Mouse (Mus musculus) hindbrain, embryonic 13.5 days (tissue): ENCODE results near the gene Cnep1r1. TPM values are rescaled to one million over a fixed set of nuclear protein-coding genes. Genes with fewer than 3 reads are reported as not detected.
A peak's percentile ranks its signal among the peaks of the same experiment; 100 is the strongest.

ENCODE experiments used
- ATAC-seq: fragments of 200-750 bp; cut with Nextera tagmentation; 2 replicates; pipeline ENCODE4 v1.8.0; 2017; ENCODE audit warnings: moderate TSS enrichment; ENCODE audit not compliant: low FRiP score
- H3K27ac ChIP-seq: fragments of 300-500 bp; sonication (generic); 2 replicates; pipeline ENCODE4 v1.5.1; 2015; ENCODE audit warnings: inconsistent platforms, mild to moderate bottlenecking, moderate library complexity
- H3K27me3 ChIP-seq: fragments of 300-500 bp; sonication (generic); 2 replicates; pipeline ENCODE4 v1.6.1; 2015; ENCODE audit warnings: mild to moderate bottlenecking, inconsistent platforms
- H3K36me3 ChIP-seq: fragments of 300-500 bp; sonication (generic); 2 replicates; pipeline ENCODE4 v1.6.1; 2015; ENCODE audit warnings: mild to moderate bottlenecking, inconsistent platforms
- H3K4me1 ChIP-seq: fragments of 300-500 bp; sonication (generic); replicated peaks from 2 replicates; pipeline ENCODE4 v1.6.1; 2015; ENCODE audit warnings: inconsistent platforms
- H3K4me2 ChIP-seq: fragments of 300-500 bp; sonication (generic); 2 replicates; pipeline ENCODE4 v1.6.1; 2015; ENCODE audit warnings: inconsistent platforms, mild to moderate bottlenecking, moderate library complexity
- H3K4me3 ChIP-seq: fragments of 300-500 bp; sonication (generic); 2 replicates; pipeline ENCODE4 v1.5.1; 2015; ENCODE audit warnings: mild to moderate bottlenecking, inconsistent platforms
- H3K9ac ChIP-seq: fragments of 300-500 bp; sonication (generic); 2 replicates; pipeline ENCODE4 v1.6.1; 2015; ENCODE audit warnings: mild to moderate bottlenecking, inconsistent platforms
- H3K9me3 ChIP-seq: fragments of 300-500 bp; sonication (generic); 2 replicates; pipeline ENCODE4 v1.6.1; 2016; ENCODE audit warnings: inconsistent platforms
- WGBS: fragments of 180-500 bp; shearing (Covaris S2); methylation state at CpG from one replicate; pipeline ENCODE4 v1.1.7; 2015; 5-methylcytosine and 5-hydroxymethylcytosine counted together
- polyA plus RNA-seq: library from polyadenylated mRNA; unstranded; fragments of >200 nt; fragmentation: Nextera tagmentation; extraction: Ambion mirVana; gene quantifications from 2 replicates; pipeline ENCODE4 v1.2.1, GENCODE M21; 2015

The Cnep1r1 gene
- polyA plus RNA-seq, 1 experiment from 2014 or later = 43.5 TPM

DNA sequence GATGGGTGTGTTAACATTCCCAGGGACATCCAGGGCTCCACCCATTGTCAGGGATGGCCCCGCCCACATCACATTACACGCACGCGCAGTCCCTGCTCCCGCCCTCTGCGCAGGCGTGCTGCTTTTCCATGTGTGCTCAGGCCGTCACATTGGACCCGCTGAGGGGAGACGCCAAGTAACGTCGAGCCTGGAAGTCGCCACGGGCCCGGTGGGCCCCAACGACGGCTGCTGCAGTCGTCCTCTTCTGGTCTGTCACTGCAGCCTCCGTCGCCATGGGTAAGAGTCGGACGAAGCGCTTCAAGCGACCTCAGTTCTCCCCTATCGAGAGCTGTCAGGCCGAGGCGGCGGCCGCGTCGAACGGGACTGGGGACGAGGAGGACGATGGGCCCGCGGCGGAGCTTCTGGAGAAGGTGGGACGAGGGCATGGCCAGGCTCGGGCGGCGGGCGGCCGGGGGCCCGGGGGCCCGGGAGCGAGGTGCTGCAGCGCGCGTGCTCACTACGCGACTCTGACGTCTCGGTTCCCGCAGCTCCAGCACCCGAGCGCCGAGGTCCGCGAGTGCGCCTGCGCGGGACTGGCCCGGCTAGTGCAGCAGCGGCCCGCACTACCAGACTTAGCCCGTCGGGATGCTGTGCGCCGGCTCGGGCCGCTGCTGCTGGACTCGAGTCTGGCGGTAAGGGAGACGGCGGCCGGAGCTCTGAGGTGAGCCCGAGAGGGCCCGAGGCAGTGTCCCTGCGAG is 19.3 kb downstream of the Cnep1r1 start, which contains the start of gene Heatr3:
TSS of gene Heatr3 (plus strand) at position 108 of the 737 bp plus-strand sequence.
- Histone ChIP-seq H3K27ac (peak within 1 kb of the TSS; percentile 97), H3K9me3 (no peaks in the 10 kb centered on the region), H3K4me1 (peaks cover 23% of the 10 kb centered on the region), H3K4me2 (peak within 1 kb of the TSS; percentile 79), H3K27me3 (no peaks in the 10 kb centered on the region), H3K9ac (peak within 1 kb of the TSS; percentile 89), H3K4me3 (peak within 1 kb of the TSS; percentile 90), H3K36me3 (peaks cover 59% of the 10 kb centered on the region)
- ATAC-seq = peak; percentile 98
- under 1% methylated on average over 74 of the region's 79 CpGs for WGBS

DNA sequence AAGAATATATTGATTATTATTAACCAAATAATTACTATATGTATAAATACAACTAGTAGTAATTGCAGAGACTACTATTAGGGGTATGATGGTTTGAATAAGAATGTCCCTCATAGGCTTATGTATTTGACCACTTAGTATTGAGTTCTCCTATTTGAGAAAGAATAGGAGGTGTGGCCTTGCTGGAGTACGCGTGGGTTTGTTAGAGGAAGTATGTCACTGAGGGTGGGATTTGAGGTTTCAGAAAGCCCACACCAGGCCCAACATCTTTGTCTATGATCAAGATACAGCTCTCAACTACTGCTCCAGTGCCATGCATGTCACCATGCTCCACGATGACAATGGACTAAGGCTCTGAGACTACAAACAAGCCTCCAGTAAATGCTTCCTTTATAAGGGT is 20.7 kb downstream of the Cnep1r1 start:
- Histone ChIP-seq H3K9me3 (no peaks in the 10 kb centered on the region), H3K36me3 (peaks cover 54% of the 10 kb centered on the region), H3K27ac (no peak overlapping the region), H3K4me2 (peak overlapping the region; percentile 2; the same call in 1 of the 2 replicates), H3K4me3 (no peak overlapping the region), H3K4me1 (peaks cover 23% of the 10 kb centered on the region), H3K9ac (no peak overlapping the region), H3K27me3 (no peaks in the 10 kb centered on the region)
- no peak for ATAC-seq
- 90% methylated on average over 3 of the region's 3 CpGs for WGBS

DNA sequence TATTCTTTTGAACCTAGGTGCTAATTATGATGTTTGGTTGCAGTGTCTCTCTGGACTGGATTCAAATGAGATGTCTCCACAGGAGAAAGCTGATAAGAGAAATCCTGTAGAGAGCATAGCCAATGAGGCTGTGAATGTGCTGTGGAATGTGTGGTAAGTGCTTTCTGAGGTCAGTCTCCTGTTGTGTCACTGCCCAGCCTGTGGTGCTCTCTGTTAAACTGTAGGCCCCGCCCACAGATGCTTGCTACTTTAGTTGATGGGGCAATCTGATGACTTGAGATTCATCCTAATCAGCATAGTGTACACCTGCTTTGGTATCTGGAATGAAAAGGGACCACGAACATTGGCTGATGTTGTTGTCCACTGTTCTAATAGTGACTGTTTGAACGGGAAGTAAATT is 23.1 kb downstream of the Cnep1r1 start:
- Histone ChIP-seq H3K9me3 (no peaks in the 10 kb centered on the region), H3K4me1 (peaks cover 23% of the 10 kb centered on the region), H3K27me3 (no peaks in the 10 kb centered on the region), H3K27ac (no peak overlapping the region), H3K9ac (no peak overlapping the region), H3K4me3 (no peak overlapping the region), H3K4me2 (no peak overlapping the region), H3K36me3 (peaks cover 47% of the 10 kb centered on the region)
- no peak for ATAC-seq
- whole genome bisulfite sequencing = 89% methylated on average over 3 of the region's 3 CpGs

DNA sequence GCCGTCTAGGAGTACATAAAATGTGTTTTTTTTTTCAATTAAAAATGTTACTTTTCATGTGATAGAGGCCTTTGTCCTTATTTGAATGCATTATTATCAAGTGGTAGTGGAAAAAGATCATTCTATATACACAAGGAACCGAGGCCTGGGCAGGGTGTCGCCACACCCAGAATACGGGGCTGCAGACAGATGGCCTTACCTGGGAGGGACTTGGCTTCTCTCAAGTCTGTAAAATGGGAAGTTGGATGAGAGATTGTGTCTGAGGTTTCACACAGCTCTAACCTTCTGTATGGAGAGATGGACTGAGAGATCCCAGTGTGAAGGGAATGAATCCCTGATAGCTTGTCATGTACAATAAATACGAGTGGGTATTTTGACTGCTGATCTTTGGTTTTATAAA is 25.5 kb downstream of the Cnep1r1 start:
- Histone ChIP-seq H3K4me1 (peaks cover 16% of the 10 kb centered on the region), H3K36me3 (peaks cover 65% of the 10 kb centered on the region), H3K27ac (no peak overlapping the region), H3K9me3 (no peaks in the 10 kb centered on the region), H3K4me3 (no peak overlapping the region), H3K27me3 (no peaks in the 10 kb centered on the region), H3K9ac (no peak overlapping the region), H3K4me2 (no peak overlapping the region)
- no peak for ATAC-seq
- WGBS = 95% methylated on average over 5 of the region's 5 CpGs

DNA sequence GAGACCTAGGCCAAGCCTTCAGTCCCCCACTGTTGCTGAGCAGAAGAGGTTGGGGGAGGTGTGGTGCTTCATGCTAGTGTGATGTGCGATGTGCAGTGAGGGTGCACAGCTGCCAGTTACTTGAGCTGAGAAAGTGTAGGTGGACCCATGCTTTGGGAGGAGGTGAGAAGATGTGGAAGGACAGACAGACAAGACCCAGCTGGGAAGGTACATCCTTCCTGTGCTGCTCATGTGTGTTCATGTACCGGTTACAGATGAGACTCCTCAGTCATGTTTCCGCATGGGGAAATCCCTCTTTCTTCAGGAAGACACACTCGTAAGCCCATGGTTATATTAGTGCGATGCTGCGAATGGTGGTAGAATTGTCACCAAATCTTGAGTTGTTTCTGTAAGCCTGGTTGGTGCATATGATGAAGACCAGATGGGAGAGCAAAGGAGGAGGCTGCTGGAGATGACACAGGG is 32.4 kb downstream of the Cnep1r1 start:
- H3K4me3 ChIP-seq = no peak overlapping the region
- peaks cover 80% of the 10 kb centered on the region for H3K36me3 ChIP-seq
- H3K9me3 ChIP-seq = no peaks in the 10 kb centered on the region
- 94% methylated on average over 6 of the region's 6 CpGs for WGBS
- H3K27me3 ChIP-seq = no peaks in the 10 kb centered on the region
- H3K4me1 ChIP-seq = no peaks in the 10 kb centered on the region
- no peak overlapping the region for H3K9ac ChIP-seq
- ATAC-seq = no peak
- no peak overlapping the region for H3K4me2 ChIP-seq
- no peak overlapping the region for H3K27ac ChIP-seq

DNA sequence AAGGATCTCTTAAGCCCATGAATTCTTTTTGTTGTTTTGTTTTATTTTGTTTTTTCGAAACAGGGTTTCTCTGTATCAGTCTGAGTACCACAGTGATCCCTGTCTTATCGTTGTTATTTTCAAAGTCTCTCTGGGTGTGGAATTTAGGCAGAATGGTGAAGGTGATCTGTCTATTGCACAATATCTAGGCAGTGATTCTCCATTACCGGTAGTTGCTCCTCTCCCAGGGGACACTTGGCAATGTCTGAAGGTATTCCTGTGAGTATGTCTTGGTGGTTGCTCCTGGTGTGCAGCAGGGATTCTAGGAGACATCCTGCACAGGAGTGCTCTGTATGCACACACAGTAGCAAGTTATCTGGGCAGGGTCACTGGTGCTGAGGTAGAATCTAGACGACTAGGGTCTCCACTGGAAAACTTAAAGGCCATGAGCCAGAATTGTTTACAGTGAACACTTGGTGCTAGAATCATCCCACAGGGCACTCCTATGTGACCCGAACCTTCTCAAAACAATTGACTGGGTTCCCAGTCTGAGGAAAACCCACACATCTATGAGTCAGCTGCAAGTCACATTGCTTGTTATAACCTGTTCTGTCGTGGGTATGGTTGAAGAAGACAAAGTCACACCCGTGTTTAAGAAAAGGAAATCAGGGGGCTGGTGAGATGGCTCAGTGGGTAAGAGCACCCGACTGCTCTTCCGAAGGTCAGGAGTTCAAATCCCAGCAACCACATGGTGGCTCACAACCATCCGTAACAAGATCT is 41.8 kb downstream of the Cnep1r1 start:
- H3K4me1 ChIP-seq = no peaks in the 10 kb centered on the region
- peaks cover 89% of the 10 kb centered on the region for H3K36me3 ChIP-seq
- H3K9me3 ChIP-seq = no peaks in the 10 kb centered on the region
- no peak overlapping the region for H3K9ac ChIP-seq
- no peak for ATAC-seq
- no peak overlapping the region for H3K4me3 ChIP-seq
- no peak overlapping the region for H3K4me2 ChIP-seq
- WGBS = 95% methylated on average over 10 of the region's 10 CpGs
- H3K27ac ChIP-seq = no peak overlapping the region
- H3K27me3 ChIP-seq = no peaks in the 10 kb centered on the region

DNA sequence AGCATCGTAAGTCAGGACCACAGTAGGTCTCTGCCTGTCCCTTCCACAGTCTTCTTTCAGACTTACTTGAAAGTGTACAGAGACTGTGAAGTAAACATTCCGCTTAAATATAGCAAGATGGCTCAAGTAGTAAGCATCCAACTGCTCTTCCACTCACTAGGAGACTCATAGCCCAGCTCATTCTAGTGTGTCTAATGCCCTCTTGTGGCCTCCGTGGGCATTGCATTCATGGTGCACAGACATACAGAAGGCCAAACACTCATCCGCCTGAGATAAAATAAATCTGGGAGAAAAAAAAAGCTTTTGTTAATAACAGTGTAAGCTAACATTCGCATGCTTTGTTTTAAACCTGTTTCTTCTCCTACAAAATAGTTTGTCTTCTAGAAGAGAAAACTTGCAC is 42.9 kb downstream of the Cnep1r1 start:
- H3K9me3 ChIP-seq = no peaks in the 10 kb centered on the region
- no peak overlapping the region for H3K4me3 ChIP-seq
- WGBS = 75% methylated on average over 5 of the region's 5 CpGs
- H3K4me2 ChIP-seq = no peak overlapping the region
- H3K27me3 ChIP-seq = no peaks in the 10 kb centered on the region
- no peaks in the 10 kb centered on the region for H3K4me1 ChIP-seq
- H3K9ac ChIP-seq = no peak overlapping the region
- peaks cover 88% of the 10 kb centered on the region for H3K36me3 ChIP-seq
- no peak overlapping the region for H3K27ac ChIP-seq
- no peak for ATAC-seq

DNA sequence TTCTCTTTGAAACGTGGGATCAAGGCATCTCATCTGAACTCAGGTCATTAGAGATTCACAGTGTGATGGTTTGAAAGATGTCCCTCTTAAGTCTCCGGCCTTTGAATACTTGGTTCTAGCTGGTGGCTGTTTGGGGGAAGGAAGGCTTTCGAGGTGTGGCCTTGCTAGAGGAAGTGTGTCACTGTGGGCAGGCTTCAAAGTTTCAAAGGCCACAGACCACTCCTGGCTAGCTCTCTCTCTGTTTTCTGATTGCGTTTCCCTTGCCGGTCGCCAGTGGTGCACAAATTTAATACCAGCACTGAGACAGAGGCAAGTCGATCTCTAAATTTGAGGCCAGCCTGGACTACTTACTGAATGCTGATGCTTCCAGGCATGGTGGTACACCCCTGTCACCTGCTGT is 56.7 kb downstream of the Cnep1r1 start:
- Histone ChIP-seq H3K9ac (no peak overlapping the region), H3K4me3 (no peak overlapping the region), H3K36me3 (peaks cover 28% of the 10 kb centered on the region), H3K4me2 (no peak overlapping the region), H3K9me3 (no peaks in the 10 kb centered on the region), H3K27ac (no peak overlapping the region), H3K27me3 (no peaks in the 10 kb centered on the region), H3K4me1 (no peaks in the 10 kb centered on the region)
- no peak for ATAC-seq
- WGBS = 94% methylated on average over 7 of the region's 7 CpGs

DNA sequence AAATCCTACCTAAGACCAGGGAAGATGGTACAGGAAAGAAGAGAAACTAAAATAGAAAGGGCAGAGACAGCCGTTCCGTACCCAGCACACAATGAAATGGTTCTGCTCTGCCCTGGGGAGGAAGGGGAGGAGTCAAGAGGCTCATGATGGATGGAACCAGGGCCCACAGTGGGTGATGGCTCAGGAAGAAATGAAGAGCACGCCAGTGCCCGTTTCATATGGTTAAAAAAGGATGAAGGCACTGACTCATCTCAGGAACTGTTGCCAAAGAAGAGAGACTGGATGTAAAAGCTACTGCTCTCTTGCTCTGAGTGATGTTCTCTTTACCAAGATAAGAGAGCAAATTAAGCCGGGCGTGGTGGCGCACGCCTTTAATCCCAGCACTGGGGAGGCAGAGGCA is 58.7 kb downstream of the Cnep1r1 start:
- no peak overlapping the region for H3K27ac ChIP-seq
- H3K9me3 ChIP-seq = no peaks in the 10 kb centered on the region
- WGBS = 91% methylated on average over 8 of the region's 8 CpGs
- no peak for ATAC-seq
- H3K27me3 ChIP-seq = no peaks in the 10 kb centered on the region
- no peaks in the 10 kb centered on the region for H3K4me1 ChIP-seq
- H3K9ac ChIP-seq = no peak overlapping the region
- H3K36me3 ChIP-seq = peaks cover 16% of the 10 kb centered on the region
- H3K4me3 ChIP-seq = no peak overlapping the region
- H3K4me2 ChIP-seq = no peak overlapping the region

DNA sequence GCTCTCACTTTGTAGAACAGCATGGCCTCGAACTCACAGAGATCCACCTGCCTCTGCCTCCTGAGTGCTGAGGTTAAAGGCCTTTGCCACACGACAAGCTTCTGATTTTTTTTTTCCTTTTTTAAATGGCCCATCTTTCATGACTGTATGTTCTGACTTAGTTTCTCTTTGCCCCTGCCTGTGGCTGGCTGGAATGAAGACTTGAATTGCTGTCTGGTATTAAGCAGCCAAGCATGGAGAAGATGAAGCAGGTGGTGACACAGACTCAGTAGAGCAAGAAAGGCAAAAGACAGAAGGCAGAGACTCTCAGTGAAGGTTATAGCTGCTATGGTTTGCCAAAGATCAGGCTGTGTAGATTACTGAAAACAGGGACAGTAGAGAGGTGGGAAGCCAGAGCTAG is 64.6 kb downstream of the Cnep1r1 start:
- no peaks in the 10 kb centered on the region for H3K4me1 ChIP-seq
- 88% methylated on average over 2 of the region's 2 CpGs for WGBS
- no peaks in the 10 kb centered on the region for H3K27me3 ChIP-seq
- no peak overlapping the region for H3K27ac ChIP-seq
- H3K9ac ChIP-seq = no peak overlapping the region
- no peaks in the 10 kb centered on the region for H3K9me3 ChIP-seq
- no peak overlapping the region for H3K4me2 ChIP-seq
- H3K4me3 ChIP-seq = no peak overlapping the region
- H3K36me3 ChIP-seq = no peaks in the 10 kb centered on the region
- ATAC-seq = no peak
